Mouse (Mus musculus): ENCODE data around the gene Gdnf.

The Gdnf gene

GRCm38 (mm10) chr15:7858841-7859240 is 48.2 kb downstream of the Gdnf start:
- no peak for DNase-seq (ENCODE audit: low read depth, low spot score)

GRCm38 (mm10) chr15:7862890-7863289 is 52.2 kb downstream of the Gdnf start:
- no peak for DNase-seq (ENCODE audit: low read depth, low spot score)

- peak; percentile 9 for DNase-seq (ENCODE audit: low read depth, low spot score)
Measured at GRCm38 (mm10) chr15:7863328-7863727, 52.7 kb downstream of the Gdnf start.

GRCm38 (mm10) chr15:7865305-7865704 is 54.7 kb downstream of the Gdnf start:
- no peak for DNase-seq (ENCODE audit: low read depth, low spot score)

- DNase-seq (ENCODE audit: low read depth, low spot score) = no peak
Measured at GRCm38 (mm10) chr15:7872473-7872872, 61.8 kb downstream of the Gdnf start.

GRCm38 (mm10) chr15:7875879-7876278 is 65.2 kb downstream of the Gdnf start:
- DNase-seq (ENCODE audit: low read depth, low spot score) = no peak

GRCm38 (mm10) chr15:7877560-7878467 is 67.2 kb downstream of the Gdnf start:
- DNase-seq (ENCODE audit: low read depth, low spot score) = no peak

GRCm38 (mm10) chr15:7878861-7879260 is 68.2 kb downstream of the Gdnf start:
- DNase-seq (ENCODE audit: low read depth, low spot score) = no peak

- no peak for DNase-seq (ENCODE audit: low read depth, low spot score)
Measured at GRCm38 (mm10) chr15:7879956-7880355, 69.3 kb downstream of the Gdnf start.

- no peak for DNase-seq (ENCODE audit: low read depth, low spot score)
Measured at GRCm38 (mm10) chr15:7884181-7884580, 73.5 kb downstream of the Gdnf start.

- DNase-seq (ENCODE audit: low read depth, low spot score) = no peak
Measured at GRCm38 (mm10) chr15:7885106-7885505, 74.5 kb downstream of the Gdnf start.

GRCm38 (mm10) chr15:7886591-7886990 is 75.9 kb downstream of the Gdnf start:
- DNase-seq (ENCODE audit: low read depth, low spot score) = no peak
